Mouse (Mus musculus): Measurements from ENCODE around the gene Ncoa5.

DNA sequence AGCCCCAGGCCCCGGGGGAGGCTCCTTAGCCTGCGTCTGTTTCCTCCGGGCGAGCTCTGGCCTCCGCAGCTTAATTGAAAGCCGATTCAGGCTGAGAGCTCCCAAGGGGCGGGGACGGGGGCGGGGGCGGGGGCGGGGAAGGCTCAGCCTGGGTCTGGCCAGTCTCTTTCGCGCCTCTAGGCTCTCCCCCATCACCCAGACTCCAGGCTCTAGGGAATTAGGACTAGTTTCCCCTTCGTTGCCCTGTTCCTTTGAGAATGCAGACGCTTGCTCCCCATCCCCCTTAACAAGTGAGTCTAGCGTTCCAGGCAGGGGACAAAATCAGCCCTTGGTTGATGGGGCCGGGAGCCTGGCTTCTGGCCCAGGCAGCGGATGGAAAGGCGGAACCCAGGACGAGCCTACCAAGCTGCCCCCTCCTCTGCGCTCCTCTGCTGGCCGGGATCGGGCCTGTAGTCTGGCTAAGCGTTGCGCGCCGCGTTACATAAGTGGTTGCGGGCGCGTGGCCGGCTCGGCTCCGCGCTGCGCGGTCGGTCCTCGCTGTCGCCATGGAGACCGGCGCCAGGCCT is 64.0 kb downstream of the Ncoa5 start:
- no peak for TF ChIP-seq GATA1 (IDR thresholded peaks at IDR 0.05; ENCODE audit: borderline replicate concordance, low read length)
- no peak for TF ChIP-seq FLI1 (IDR thresholded peaks at IDR 0.05; ENCODE audit: low read length)
